Mouse (Mus musculus): Measurements from ENCODE around the gene Pax5.

- no peak for TF ChIP-seq MAX (IDR thresholded peaks at IDR 0.05)
- TF ChIP-seq CTCF (IDR thresholded peaks at IDR 0.05; ENCODE audit: control insufficient read depth, insufficient read depth, insufficient read length): no peak
- no peak for TF ChIP-seq USF1 (IDR thresholded peaks at IDR 0.05; ENCODE audit: low read depth)
- no peak for TF ChIP-seq CEBPB (IDR thresholded peaks at IDR 0.05; ENCODE audit: low read depth)
- no peak for TF ChIP-seq MYOG (IDR thresholded peaks at IDR 0.05; ENCODE audit: control insufficient read depth, extremely low read depth, insufficient read length)
- TF ChIP-seq MYOD1 (IDR thresholded peaks at IDR 0.05; ENCODE audit: control insufficient read depth, insufficient read length, low read depth): no peak
- no peak for TF ChIP-seq FOSL1 (IDR thresholded peaks at IDR 0.05; ENCODE audit: insufficient read depth, low read length, poor library complexity, severe bottlenecking)
These were observed 177.6 kb downstream of the Pax5 start for GRCm38 (mm10) chr4:44532731-44533130.
